10 mouse cellular contexts compared by ENCODE assay signal in genomic region chr11:61023416-61024200, GRCm38 (mm10). TPM values are rescaled to one million over a fixed set of nuclear protein-coding genes. Genes with fewer than 3 reads are reported as not detected.
DNase-seq lines count a peak whose midpoint lies in the region; ATAC-seq and TF ChIP-seq lines count a peak whose summit lies in the region.
"Had no signal": no experiment of that assay in that cellular context is flagged by ENCODE, and none has a peak within 500 bp of the region (broad histone marks: within the 10 kb centered on the region; RNA-seq: fewer than 3 reads in every experiment).

No protein-coding gene starts in this region.

- no peak for TF ChIP-seq CTCF in intestine, postnatal 0 days (IDR thresholded peaks at IDR 0.05; ENCODE audit: low read depth)

- H3K4me1 ChIP-seq in midbrain, embryonic 10.5 days: peaks cover 35% of the 10 kb centered on the region
- no peaks in the 10 kb centered on the region; the same call in 1 of the 2 replicates for H3K4me1 ChIP-seq in midbrain, embryonic 11.5 days (ENCODE audit: control insufficient read depth, insufficient read depth, low read length)
- H3K4me1 ChIP-seq in intestine, postnatal 0 days (replicated peaks; ENCODE audit: control insufficient read depth, insufficient read depth, low read length): no peaks in the 10 kb centered on the region
- H3K4me1 ChIP-seq: liver, embryonic 13.5 days had no signal

- no peaks in the 10 kb centered on the region for H3K36me3 ChIP-seq in midbrain, embryonic 10.5 days
- H3K36me3 ChIP-seq in midbrain, embryonic 11.5 days (ENCODE audit: control insufficient read depth, insufficient read depth, low read length): no peaks in the 10 kb centered on the region
- H3K36me3 ChIP-seq in intestine, postnatal 0 days (ENCODE audit: control insufficient read depth, insufficient read depth): no peaks in the 10 kb centered on the region
- H3K36me3 ChIP-seq: liver, embryonic 13.5 days had no signal

- H3K27ac ChIP-seq in midbrain, embryonic 10.5 days (replicated peaks): no peak overlapping the region
- H3K27ac ChIP-seq in midbrain, embryonic 11.5 days (ENCODE audit: low read depth, low read length): no peak overlapping the region
- no peak overlapping the region for H3K27ac ChIP-seq in intestine, postnatal 0 days (ENCODE audit: low read depth, low read length)
- H3K27ac ChIP-seq: liver, embryonic 13.5 days had no signal

- 53% methylated on average over 9 of the region's 9 CpGs for WGBS in midbrain, embryonic 10.5 days
- 45% methylated on average over 9 of the region's 9 CpGs for WGBS in midbrain, embryonic 11.5 days
- WGBS in intestine, postnatal 0 days: 47% methylated on average over 9 of the region's 9 CpGs

- H3K9ac ChIP-seq in midbrain, embryonic 11.5 days (ENCODE audit: low read length): no peak overlapping the region
- no peak overlapping the region for H3K9ac ChIP-seq in intestine, postnatal 0 days (ENCODE audit: low read depth, low read length)
- H3K9ac ChIP-seq: liver, embryonic 13.5 days had no signal

- H3K9me3 ChIP-seq in midbrain, embryonic 10.5 days (replicated peaks): no peaks in the 10 kb centered on the region
- H3K9me3 ChIP-seq in midbrain, embryonic 11.5 days (ENCODE audit: control insufficient read depth, low read length): no peaks in the 10 kb centered on the region
- no peaks in the 10 kb centered on the region for H3K9me3 ChIP-seq in intestine, postnatal 0 days (ENCODE audit: control insufficient read depth)
- H3K9me3 ChIP-seq: liver, embryonic 13.5 days had no signal

- DNase-seq in cerebellum, adult 11 months: peak; percentile 60
- no peak for DNase-seq in cerebellum, postnatal 4 days (ENCODE audit: low spot score in 2 of 2)
- DNase-seq in midbrain, embryonic 10.5 days (ENCODE audit: low spot score): no peak
- DNase-seq in midbrain, embryonic 11.5 days (ENCODE audit: low spot score, missing footprints): no peak
- DNase-seq in yolk sac, embryonic 10.5 days (ENCODE audit: low spot score): no peak
- DNase-seq in urinary bladder, adult 18-20 months (ENCODE audit: low spot score in 2 of 2): no peak
- DNase-seq in layer of hippocampus, postnatal 14 days (ENCODE audit: low spot score in 2 of 2): no peak
- DNase-seq: liver, embryonic 13.5 days; right cerebral cortex, postnatal 14 days had no signal

- ATAC-seq in midbrain, embryonic 11.5 days (ENCODE audit: low FRiP score): no peak
- ATAC-seq in intestine, postnatal 0 days: no peak

- peaks cover 83% of the 10 kb centered on the region for H3K27me3 ChIP-seq in midbrain, embryonic 10.5 days (ENCODE audit: low read depth, poor library complexity, severe bottlenecking)
- peaks cover 48% of the 10 kb centered on the region for H3K27me3 ChIP-seq in midbrain, embryonic 11.5 days (ENCODE audit: control insufficient read depth, insufficient read depth, low read length)
- peaks cover 39% of the 10 kb centered on the region for H3K27me3 ChIP-seq in intestine, postnatal 0 days (replicated peaks; ENCODE audit: control insufficient read depth, insufficient read depth, low read length)

- peak overlapping the region; percentile 68 for H3K4me3 ChIP-seq in midbrain, embryonic 10.5 days
- no peak overlapping the region for H3K4me3 ChIP-seq in midbrain, embryonic 11.5 days (ENCODE audit: low read depth, low read length)
- H3K4me3 ChIP-seq in intestine, postnatal 0 days (ENCODE audit: low read depth, low read length): no peak overlapping the region; the same call in 1 of the 2 replicates

- no peak overlapping the region for H3K4me2 ChIP-seq in midbrain, embryonic 11.5 days
- H3K4me2 ChIP-seq in intestine, postnatal 0 days (replicated peaks; ENCODE audit: low read depth): peak overlapping the region; percentile 75; the same call in 1 of the 2 replicates

RNA-seq across cellular contexts. Expression of gene Kcnj12, which starts 1.2 kb away (rescaled TPM):
- 0.53 and 0.62 TPM in 2 replicates for polyA plus RNA-seq in midbrain, embryonic 10.5 days (2016; fragmentation: Nextera tagmentation; extraction: Ambion mirVana)
- polyA plus RNA-seq in midbrain, embryonic 11.5 days (2014; fragmentation: Nextera tagmentation; extraction: Ambion mirVana): 0.16 and 0.33 TPM in 2 replicates
- polyA plus RNA-seq in intestine, postnatal 0 days (2015; fragmentation: Nextera tagmentation; extraction: Ambion mirVana): 0.58 and 0.76 TPM in 2 replicates
- total RNA-seq in layer of hippocampus, postnatal 14 days (2021): 1 to 10 TPM; 7.1 to 8.0 TPM
